Mouse (Mus musculus) thymus, adult 2 months (tissue): ENCODE measurements around the gene Btbd11.
A peak's percentile ranks its signal among the peaks of the same experiment; 100 is the strongest.

Source experiments
- CTCF ChIP-seq: fragments of 200-500 bp; IDR thresholded peaks from 2 replicates; pipeline ENCODE4 v1.5.1; 2012; ENCODE audit warnings: mild to moderate bottlenecking, control low read depth, low read length, moderate library complexity, borderline replicate concordance; ENCODE audit not compliant: control insufficient read depth, poor library complexity, insufficient read depth; ENCODE audit errors: extremely low read depth
- POLR2A ChIP-seq: fragments of 200-500 bp; IDR thresholded peaks from 2 replicates; pipeline ENCODE4 v1.6.1; 2012; ENCODE audit warnings: mild to moderate bottlenecking, low read length, control low read depth, moderate library complexity; ENCODE audit not compliant: control insufficient read depth, poor library complexity, insufficient read depth; ENCODE audit errors: extremely low read depth

DNA sequence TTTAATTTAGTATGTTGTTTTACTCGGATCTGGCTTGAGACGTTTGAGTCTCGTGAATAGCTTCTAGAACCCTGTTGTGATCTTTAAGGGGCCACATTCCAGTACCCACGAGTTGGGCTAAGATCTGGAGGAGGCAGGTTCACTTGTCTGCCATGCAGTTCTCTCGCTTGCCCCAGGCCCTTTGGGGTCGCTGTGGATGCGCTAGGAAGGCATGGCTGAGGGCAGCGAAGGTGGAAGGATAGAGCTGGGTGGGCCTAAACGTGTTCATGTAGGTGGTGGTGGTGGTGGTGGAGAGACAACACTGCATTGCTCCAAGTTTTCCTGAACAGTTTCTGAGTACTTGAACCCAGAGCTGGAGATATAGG, 2.1 kb downstream of the Btbd11 start:
- TF ChIP-seq CTCF (peak; percentile 76), POLR2A (no peak)
